Mouse (Mus musculus): ENCODE measurements around the gene A930009A15Rik.

DNA sequence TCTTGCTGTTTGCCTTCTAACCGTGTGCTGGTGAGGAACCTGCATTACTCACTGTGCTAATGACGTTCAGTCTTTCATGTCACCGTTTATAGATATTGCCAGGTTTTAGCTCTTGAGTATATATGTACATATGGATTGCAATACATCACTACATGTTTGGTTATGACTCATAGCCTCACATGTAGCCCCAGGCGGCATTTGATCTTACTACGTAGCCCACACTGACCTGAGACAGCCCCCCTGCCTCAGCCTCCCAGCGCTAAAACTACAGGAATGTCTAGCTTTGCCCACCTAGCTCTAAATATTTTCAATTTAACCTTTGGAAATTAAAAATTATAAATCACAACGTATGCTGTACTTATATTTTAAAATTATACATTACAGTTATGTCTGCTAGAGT, 53.7 kb downstream of the A930009A15Rik start:
- TF ChIP-seq CTCF (IDR thresholded peaks at IDR 0.05; ENCODE audit: low read depth, low read length) = no peak
- no peak for TF ChIP-seq POLR2A (IDR thresholded peaks at IDR 0.05; ENCODE audit: extremely low read depth, insufficient read depth, low read length)

Data from liver, adult 2 months (tissue).